Mouse (Mus musculus) lung, embryonic 15.5 days (tissue): ENCODE results near the gene Baiap3. TPM values are rescaled to one million over a fixed set of nuclear protein-coding genes. Genes with fewer than 3 reads are reported as not detected.
"Not testable (repeated sequence)": the region's sequence is repeated elsewhere in the genome, so short reads cannot be mapped to it uniquely, and the experiment has no call there.

Source experiments
- ATAC-seq: fragments of 200-750 bp; cut with Nextera tagmentation; 2 replicates; pipeline ENCODE4 v1.8.0; 2017; ENCODE audit warnings: moderate number of reproducible peaks, borderline replicate concordance; ENCODE audit not compliant: low FRiP score, low TSS enrichment; ENCODE audit errors: extremely low read depth
- H3K27ac ChIP-seq: fragments of 300-500 bp; sonication (generic); 2 replicates; pipeline ENCODE4 v1.5.1; 2015; ENCODE audit warnings: moderate library complexity, mild to moderate bottlenecking, inconsistent platforms
- H3K27me3 ChIP-seq: fragments of 300-500 bp; sonication (generic); 2 replicates; pipeline ENCODE4 v1.6.1; 2015; ENCODE audit warnings: inconsistent platforms
- H3K36me3 ChIP-seq: fragments of 300-500 bp; sonication (generic); 2 replicates; pipeline ENCODE4 v1.6.1; 2015; ENCODE audit warnings: inconsistent platforms
- H3K4me1 ChIP-seq: fragments of 300-500 bp; sonication (generic); 2 replicates; pipeline ENCODE4 v1.6.1; 2015; ENCODE audit warnings: inconsistent platforms
- H3K4me2 ChIP-seq: fragments of 300-500 bp; sonication (generic); 2 replicates; pipeline ENCODE4 v1.6.1; 2015; ENCODE audit warnings: inconsistent platforms, mild to moderate bottlenecking, moderate library complexity
- H3K4me3 ChIP-seq: fragments of 300-500 bp; sonication (generic); 2 replicates; pipeline ENCODE4 v1.5.1; 2015; ENCODE audit warnings: mild to moderate bottlenecking, inconsistent platforms
- H3K9ac ChIP-seq: fragments of 300-500 bp; sonication (generic); 2 replicates; pipeline ENCODE4 v1.6.1; 2015; ENCODE audit warnings: inconsistent platforms
- H3K9me3 ChIP-seq: fragments of 300-500 bp; sonication (generic); 2 replicates; pipeline ENCODE4 v1.6.1; 2016; ENCODE audit warnings: inconsistent platforms
- WGBS: fragments of 180-500 bp; shearing (Covaris S2); methylation state at CpG from one replicate; pipeline ENCODE4 v1.1.7; 2015; 5-methylcytosine and 5-hydroxymethylcytosine counted together
- polyA plus RNA-seq: library from polyadenylated mRNA; unstranded; fragments of >200 nt; fragmentation: Nextera tagmentation; extraction: Ambion mirVana; gene quantifications from 2 replicates; pipeline ENCODE4 v1.2.1, GENCODE M21; 2015

The Baiap3 gene
- polyA plus RNA-seq, 1 experiment from 2014 or later = 1.2 TPM

- Histone ChIP-seq H3K27me3 (no peaks in the 10 kb centered on the region), H3K4me2 (no peak overlapping the region), H3K9ac (no peak overlapping the region), H3K4me3 (no peak overlapping the region), H3K36me3 (peaks cover 19% of the 10 kb centered on the region), H3K9me3 (no peaks in the 10 kb centered on the region), H3K4me1 (peaks cover 19% of the 10 kb centered on the region), H3K27ac (no peak overlapping the region)
- no peak for ATAC-seq
- 79% methylated on average over 11 of the region's 11 CpGs for WGBS
These were observed 12.9 kb downstream of the Baiap3 start for GRCm38 (mm10) chr17:25243131-25243780.

GRCm38 (mm10) chr17:25239695-25240636, 16.2 kb downstream of the Baiap3 start, which contains the start of the genes Gnptg and Tsr3:
TSS of gene Gnptg (minus strand) at chr17:25240124.
TSS of gene Tsr3 (plus strand) at chr17:25240170.
- Histone ChIP-seq H3K4me1 (peaks cover 19% of the 10 kb centered on the region), H3K27me3 (no peaks in the 10 kb centered on the region), H3K4me3 (peak within 1 kb of the TSS; percentile 81), H3K9ac (peak within 1 kb of the TSS; percentile 94), H3K9me3 (no peaks in the 10 kb centered on the region), H3K4me2 (peak within 1 kb of the TSS; percentile 88), H3K36me3 (peaks cover 28% of the 10 kb centered on the region), H3K27ac (peak within 1 kb of the TSS; percentile 87)
- WGBS = under 1% methylated on average over 80 of the region's 80 CpGs
- peak; percentile 82; the same call in 1 of the 2 replicates for ATAC-seq

- H3K9ac ChIP-seq = no peak overlapping the region
- H3K36me3 ChIP-seq = peaks cover 24% of the 10 kb centered on the region
- no peak for ATAC-seq
- H3K27ac ChIP-seq = no peak overlapping the region
- H3K4me3 ChIP-seq = no peak overlapping the region
- no peaks in the 10 kb centered on the region for H3K27me3 ChIP-seq
- H3K9me3 ChIP-seq = no peaks in the 10 kb centered on the region
- H3K4me1 ChIP-seq = peaks cover 8% of the 10 kb centered on the region
- WGBS = 85% methylated on average over 9 of the region's 9 CpGs
- no peak overlapping the region for H3K4me2 ChIP-seq
These were observed 20.5 kb downstream of the Baiap3 start for GRCm38 (mm10) chr17:25235635-25236034.

- not testable (repeated sequence) for H3K9ac ChIP-seq, H3K9me3 ChIP-seq, H3K4me3 ChIP-seq, H3K27me3 ChIP-seq, H3K4me1 ChIP-seq, H3K4me2 ChIP-seq, H3K27ac ChIP-seq
- WGBS = 88% methylated on average over 7 of the region's 11 CpGs
- H3K36me3 ChIP-seq = peaks cover 33% of the 10 kb centered on the region
- peak; percentile 16; the same call in 1 of the 2 replicates for ATAC-seq
These were observed 24.5 kb downstream of the Baiap3 start for GRCm38 (mm10) chr17:25231621-25232020.

- H3K4me1 ChIP-seq = no peaks in the 10 kb centered on the region
- H3K36me3 ChIP-seq = peaks cover 30% of the 10 kb centered on the region
- no peaks in the 10 kb centered on the region for H3K27me3 ChIP-seq
- no peak overlapping the region for H3K27ac ChIP-seq
- H3K9ac ChIP-seq = no peak overlapping the region
- H3K4me2 ChIP-seq = no peak overlapping the region
- H3K4me3 ChIP-seq = no peak overlapping the region
- no peaks in the 10 kb centered on the region for H3K9me3 ChIP-seq
- no peak for ATAC-seq
- 84% methylated on average over 3 of the region's 3 CpGs for WGBS
These were observed 25.5 kb downstream of the Baiap3 start for GRCm38 (mm10) chr17:25230700-25231099.

- H3K27ac ChIP-seq, H3K4me2 ChIP-seq, H3K4me3 ChIP-seq, H3K27me3 ChIP-seq, H3K4me1 ChIP-seq, H3K9ac ChIP-seq, H3K9me3 ChIP-seq, ATAC-seq: not testable (repeated sequence)
- peaks cover 25% of the 10 kb centered on the region for H3K36me3 ChIP-seq
- 52% methylated on average over 17 of the region's 17 CpGs for WGBS
These were observed 26.0 kb downstream of the Baiap3 start for GRCm38 (mm10) chr17:25230014-25230655.

GRCm38 (mm10) chr17:25227991-25228390, 28.2 kb downstream of the Baiap3 start:
- ATAC-seq = no peak
- H3K36me3 ChIP-seq = peaks cover 16% of the 10 kb centered on the region
- H3K9ac ChIP-seq = no peak overlapping the region
- H3K27ac ChIP-seq = no peak overlapping the region
- no peak overlapping the region for H3K4me2 ChIP-seq
- no peaks in the 10 kb centered on the region for H3K9me3 ChIP-seq
- no peaks in the 10 kb centered on the region for H3K27me3 ChIP-seq
- H3K4me3 ChIP-seq = no peak overlapping the region
- H3K4me1 ChIP-seq = no peaks in the 10 kb centered on the region
- 77% methylated on average over 5 of the region's 5 CpGs for WGBS

- no peaks in the 10 kb centered on the region for H3K27me3 ChIP-seq
- H3K4me1 ChIP-seq = no peaks in the 10 kb centered on the region; the same call in 1 of the 2 replicates
- H3K36me3 ChIP-seq = peaks cover 9% of the 10 kb centered on the region
- no peak overlapping the region for H3K27ac ChIP-seq
- no peak overlapping the region for H3K9ac ChIP-seq
- no peak for ATAC-seq
- H3K4me3 ChIP-seq = no peak overlapping the region
- H3K9me3 ChIP-seq = no peaks in the 10 kb centered on the region
- no peak overlapping the region for H3K4me2 ChIP-seq
- WGBS = 80% methylated on average over 4 of the region's 4 CpGs
These were observed 30.5 kb downstream of the Baiap3 start for GRCm38 (mm10) chr17:25225659-25226058.

- Histone ChIP-seq H3K4me3 (no peak overlapping the region), H3K36me3 (peaks cover 4% of the 10 kb centered on the region; the same call in 1 of the 2 replicates), H3K27ac (no peak overlapping the region), H3K4me1 (no peaks in the 10 kb centered on the region; the same call in 1 of the 2 replicates), H3K27me3 (no peaks in the 10 kb centered on the region), H3K9ac (no peak overlapping the region), H3K9me3 (no peaks in the 10 kb centered on the region), H3K4me2 (no peak overlapping the region)
- WGBS = 85% methylated on average over 7 of the region's 7 CpGs
- ATAC-seq = no peak
These were observed 31.5 kb downstream of the Baiap3 start for GRCm38 (mm10) chr17:25224586-25225222.

GRCm38 (mm10) chr17:25222951-25223601, 33.1 kb downstream of the Baiap3 start:
- ATAC-seq = no peak
- H3K4me3 ChIP-seq = no peak overlapping the region
- H3K4me1 ChIP-seq = no peaks in the 10 kb centered on the region; the same call in 1 of the 2 replicates
- 0 out of 2 replicates have a peak, but pooled peaks cover 12% of the 10 kb centered on the region for H3K36me3 ChIP-seq
- H3K27ac ChIP-seq = no peak overlapping the region
- H3K27me3 ChIP-seq = no peaks in the 10 kb centered on the region
- no peak overlapping the region for H3K9ac ChIP-seq
- WGBS = 46% methylated on average over 6 of the region's 6 CpGs
- H3K9me3 ChIP-seq = no peaks in the 10 kb centered on the region
- peak overlapping the region; percentile 77 for H3K4me2 ChIP-seq

- WGBS = 20% methylated on average over 14 of the region's 28 CpGs
- Histone ChIP-seq H3K36me3 (0 out of 2 replicates have a peak, but pooled peaks cover 17% of the 10 kb centered on the region), H3K4me3 (peak overlapping the region; percentile 41), H3K4me2 (peak overlapping the region; percentile 77)
- not testable (repeated sequence) for H3K27ac ChIP-seq, H3K9ac ChIP-seq, H3K9me3 ChIP-seq, H3K4me1 ChIP-seq, H3K27me3 ChIP-seq
- peak; percentile 78 for ATAC-seq
These were observed 33.6 kb downstream of the Baiap3 start for GRCm38 (mm10) chr17:25222504-25222940.
